Mouse (Mus musculus) adrenal gland, adult 18-20 months (tissue): Measurements from ENCODE around the gene Ly6g6e. TPM values are rescaled to one million over a fixed set of nuclear protein-coding genes. Genes with fewer than 3 reads are reported as not detected.

Experiments
- total RNA-seq, 2 experiments: library from RNA; stranded (reverse); gene quantifications; 1 replicate in 1 of 2; 2 replicates in 1 of 2; pipeline ENCODE4 v1.2.3; 2021

Gene Ly6g6e
- total RNA-seq, 2 experiments from 2014 or later, result not detected

Other genes starting within 250 kb of the Ly6g6e start
- gene Stk19, start 240.0 kb upstream of the Ly6g6e start, total RNA-seq, result 10 to 100 TPM; 54.2 to 62.5 TPM
- gene Dxo, start 239.9 kb upstream of the Ly6g6e start, total RNA-seq, result 10 to 100 TPM; 75.5 to 82.1 TPM
- gene Skiv2l, start 226.7 kb upstream of the Ly6g6e start, total RNA-seq, result 10 to 100 TPM; 60.8 to 65.9 TPM
- 10 to 100 TPM; 46.1 to 54.5 TPM for gene Nelfe, start 226.5 kb upstream of the Ly6g6e start, total RNA-seq
- 10 to 100 TPM; 14.6 to 38.9 TPM for gene Cfb, start 214.4 kb upstream of the Ly6g6e start, total RNA-seq
- 10 to 100 TPM in 1 of 2 experiments, 1 to 10 TPM in 1; 9.9 to 12.4 TPM for gene Zbtb12, start 197.4 kb upstream of the Ly6g6e start, total RNA-seq
- gene Gm20547, start 194.9 kb upstream of the Ly6g6e start, total RNA-seq, result under 1 TPM in 1 of 2 experiments, not detected in 1; 0.19 TPM
- gene C2, start 178.6 kb upstream of the Ly6g6e start, total RNA-seq, result 10 to 100 TPM; 88.3 to 89.2 TPM
- gene Ehmt2, start 178.4 kb upstream of the Ly6g6e start, total RNA-seq, result 100 to 1,000 TPM; 101 to 144 TPM
- under 1 TPM; 0.30 to 0.51 TPM for gene Slc44a4, start 162.4 kb upstream of the Ly6g6e start, total RNA-seq
- 10 to 100 TPM; 22.5 to 24.3 TPM for gene Neu1, start 145.6 kb upstream of the Ly6g6e start, total RNA-seq
- 100 to 1,000 TPM; 635 to 643 TPM for gene Hspa1b, start 117.7 kb upstream of the Ly6g6e start, total RNA-seq
- gene Gm20481, start 107.0 kb upstream of the Ly6g6e start, total RNA-seq, result under 1 TPM in 1 of 2 experiments, not detected in 1; 0.60 TPM
- gene Hspa1a, start 104.7 kb upstream of the Ly6g6e start, total RNA-seq, result 100 to 1,000 TPM; 195 to 256 TPM
- under 1 TPM; 0.30 to 0.58 TPM for gene Hspa1l, start 104.2 kb upstream of the Ly6g6e start, total RNA-seq
- 10 to 100 TPM; 31.9 to 34.5 TPM for gene Lsm2, start 95.0 kb upstream of the Ly6g6e start, total RNA-seq
- 10 to 100 TPM; 49.8 to 64.8 TPM for gene Vars, start 75.9 kb upstream of the Ly6g6e start, total RNA-seq
- under 1 TPM; 0.50 to 0.61 TPM for gene Vwa7, start 60.3 kb upstream of the Ly6g6e start, total RNA-seq
- under 1 TPM in 1 of 2 experiments, not detected in 1; 0.51 TPM for gene Sapcd1, start 48.9 kb upstream of the Ly6g6e start, total RNA-seq
- gene Msh5, start 30.2 kb upstream of the Ly6g6e start, total RNA-seq, result 1 to 10 TPM; 1.1 to 1.3 TPM
- 10 to 100 TPM; 71.9 to 92.9 TPM for gene Clic1, start 26.9 kb upstream of the Ly6g6e start, total RNA-seq
- gene Ddah2, start 17.9 kb upstream of the Ly6g6e start, total RNA-seq, result 10 to 100 TPM in 1 of 2 experiments, 1 to 10 TPM in 1; 9.1 to 17.0 TPM
- not detected for gene Ly6g6c, start 11.5 kb upstream of the Ly6g6e start, total RNA-seq
- under 1 TPM; 0.13 to 0.22 TPM for gene Mpig6b, start 10.7 kb upstream of the Ly6g6e start, total RNA-seq
- gene Ly6g6d, start 1.2 kb downstream of the Ly6g6e start, total RNA-seq, result not detected
- not detected for gene Ly6g6f, start 8.7 kb downstream of the Ly6g6e start, total RNA-seq
- 10 to 100 TPM; 75.0 to 88.2 TPM for gene Abhd16a, start 12.4 kb downstream of the Ly6g6e start, total RNA-seq
- gene Ly6g5c, start 31.4 kb downstream of the Ly6g6e start, total RNA-seq, result not detected
- gene Ly6g5b, start 38.5 kb downstream of the Ly6g6e start, total RNA-seq, result under 1 TPM; 0.33 to 0.67 TPM
- gene Gpank1, start 44.6 kb downstream of the Ly6g6e start, total RNA-seq, result 10 to 100 TPM; 14.8 to 16.2 TPM
- 100 to 1,000 TPM; 192 to 217 TPM for gene Csnk2b, start 45.2 kb downstream of the Ly6g6e start, total RNA-seq
- gene D17H6S53E, start 49.5 kb downstream of the Ly6g6e start, total RNA-seq, result 10 to 100 TPM; 28.8 to 34.6 TPM
- not detected for gene Apom, start 55.1 kb downstream of the Ly6g6e start, total RNA-seq
- gene Bag6, start 58.3 kb downstream of the Ly6g6e start, total RNA-seq, result 100 to 1,000 TPM; 307 to 394 TPM
- gene Prrc2a, start 88.0 kb downstream of the Ly6g6e start, total RNA-seq, result 100 to 1,000 TPM; 214 to 251 TPM
- 10 to 100 TPM in 1 of 2 experiments, 1 to 10 TPM in 1; 6.1 to 11.2 TPM for gene Aif1, start 99.2 kb downstream of the Ly6g6e start, total RNA-seq
- gene Lst1, start 111.5 kb downstream of the Ly6g6e start, total RNA-seq, result 1 to 10 TPM; 3.5 to 4.1 TPM
- 1 to 10 TPM; 2.0 to 6.5 TPM for gene Ltb, start 117.5 kb downstream of the Ly6g6e start, total RNA-seq
- gene Tnf, start 125.1 kb downstream of the Ly6g6e start, total RNA-seq, result under 1 TPM; 0.36 to 0.83 TPM
- not detected for gene Lta, start 128.4 kb downstream of the Ly6g6e start, total RNA-seq
- gene Gm16181, start 143.9 kb downstream of the Ly6g6e start, total RNA-seq, result not detected
- gene Atp6v1g2, start 156.8 kb downstream of the Ly6g6e start, total RNA-seq, result 1 to 10 TPM; 4.7 to 5.3 TPM
- 10 to 100 TPM; 12.4 to 15.3 TPM for gene Nfkbil1, start 158.9 kb downstream of the Ly6g6e start, total RNA-seq
- gene Ddx39b, start 164.8 kb downstream of the Ly6g6e start, total RNA-seq, result 100 to 1,000 TPM; 195 to 213 TPM
- gene H2-D1, start 185.8 kb downstream of the Ly6g6e start, total RNA-seq, result 100 to 1,000 TPM; 219 to 653 TPM
- 10 to 100 TPM in 1 of 2 experiments, 1 to 10 TPM in 1; 3.7 to 11.4 TPM for gene H2-Q1, start 243.5 kb downstream of the Ly6g6e start, total RNA-seq